Comparison of ENCODE assay signal across 8 mouse cellular contexts in genomic region chr16:29579167-29579786, GRCm38 (mm10). TPM values are rescaled to one million over a fixed set of nuclear protein-coding genes. Genes with fewer than 3 reads are reported as not detected.
DNase-seq lines count a peak whose midpoint lies in the region; ATAC-seq and TF ChIP-seq lines count a peak whose summit lies in the region.

Gene Opa1, plus strand, starts transcription at chr16:29579334.

- no peaks in the 10 kb centered on the region for H3K27me3 ChIP-seq in embryonic facial prominence, embryonic 13.5 days
- no peaks in the 10 kb centered on the region for H3K27me3 ChIP-seq in kidney, adult 2 months (replicated peaks; ENCODE audit: control insufficient read depth, insufficient read depth, low read length)
- H3K27me3 ChIP-seq in limb, embryonic 12.5 days: no peaks in the 10 kb centered on the region
- H3K27me3 ChIP-seq in midbrain, embryonic 15.5 days (replicated peaks): no peaks in the 10 kb centered on the region
- H3K27me3 ChIP-seq in spleen, adult 2 months (ENCODE audit: control insufficient read depth, insufficient read depth, low read length): no peaks in the 10 kb centered on the region

- under 1% methylated on average over 39 of the region's 39 CpGs for WGBS in embryonic facial prominence, embryonic 13.5 days
- under 1% methylated on average over 39 of the region's 39 CpGs for whole genome bisulfite sequencing in kidney, adult 2 months
- WGBS in limb, embryonic 12.5 days: under 1% methylated on average over 39 of the region's 39 CpGs
- under 1% methylated on average over 39 of the region's 39 CpGs for WGBS in midbrain, embryonic 15.5 days
- under 1% methylated on average over 39 of the region's 39 CpGs for WGBS in spleen, adult 2 months

- no peak for TF ChIP-seq POLR2A in kidney, adult 2 months (IDR thresholded peaks at IDR 0.05; ENCODE audit: low read depth, low read length)
- TF ChIP-seq POLR2A in spleen, adult 2 months (IDR thresholded peaks at IDR 0.05; ENCODE audit: low read depth, low read length): peak; percentile 37

- ATAC-seq in embryonic facial prominence, embryonic 13.5 days (ENCODE audit: insufficient number of reproducible peaks, insufficient read depth, low FRiP score, low TSS enrichment, low read depth): peak; percentile 98
- peak; percentile 98 for ATAC-seq in limb, embryonic 12.5 days (ENCODE audit: insufficient number of reproducible peaks, insufficient read depth, low FRiP score, low TSS enrichment, low read depth)
- ATAC-seq in midbrain, embryonic 15.5 days (replicated peaks): peak; percentile 97

- DNase-seq in 3134 (ENCODE audit: extremely low read depth, insufficient read length, low spot score): peak; percentile 100
- peak; percentile 94 to 95 for DNase-seq in adrenal gland, postnatal 36 days
- DNase-seq in heart, adult 18-20 months: peak; percentile 96 to 100
- DNase-seq in kidney, adult 2 months: peak; percentile 99
- peak; percentile 85 to 88 for DNase-seq in spleen, adult 2 months (ENCODE audit: low read depth in 1 of 2, low spot score in 2 of 2)

- no peaks in the 10 kb centered on the region for H3K36me3 ChIP-seq in embryonic facial prominence, embryonic 13.5 days
- no peaks in the 10 kb centered on the region for H3K36me3 ChIP-seq in kidney, adult 2 months (ENCODE audit: control insufficient read depth, insufficient read depth, low read length)
- no peaks in the 10 kb centered on the region for H3K36me3 ChIP-seq in limb, embryonic 12.5 days
- no peaks in the 10 kb centered on the region for H3K36me3 ChIP-seq in midbrain, embryonic 15.5 days (replicated peaks)
- no peaks in the 10 kb centered on the region for H3K36me3 ChIP-seq in spleen, adult 2 months (ENCODE audit: control insufficient read depth, insufficient read depth, low read length)

- peak within 1 kb of the TSS; percentile 88 for H3K4me2 ChIP-seq in embryonic facial prominence, embryonic 13.5 days
- peak within 1 kb of the TSS; percentile 87 for H3K4me2 ChIP-seq in limb, embryonic 12.5 days
- peak within 1 kb of the TSS; percentile 93 for H3K4me2 ChIP-seq in midbrain, embryonic 15.5 days

- TF ChIP-seq CTCF in kidney, adult 2 months (conservative IDR thresholded peaks at IDR 0.05; ENCODE audit: insufficient read depth, insufficient read length, low read depth, low read length): no peak
- TF ChIP-seq CTCF in spleen, adult 2 months (IDR thresholded peaks at IDR 0.05; ENCODE audit: extremely low read depth, insufficient read depth, insufficient read length, insufficient replicate concordance): no peak

- peak within 1 kb of the TSS; percentile 98 for H3K9ac ChIP-seq in embryonic facial prominence, embryonic 13.5 days
- H3K9ac ChIP-seq in limb, embryonic 12.5 days (replicated peaks): peak within 1 kb of the TSS; percentile 89
- peak within 1 kb of the TSS; percentile 92 for H3K9ac ChIP-seq in midbrain, embryonic 15.5 days

- H3K9me3 ChIP-seq in embryonic facial prominence, embryonic 13.5 days: no peaks in the 10 kb centered on the region
- H3K9me3 ChIP-seq in limb, embryonic 12.5 days: no peaks in the 10 kb centered on the region
- H3K9me3 ChIP-seq in midbrain, embryonic 15.5 days: no peaks in the 10 kb centered on the region

- peaks cover 6% of the 10 kb centered on the region for H3K4me1 ChIP-seq in embryonic facial prominence, embryonic 13.5 days
- peaks cover 4% of the 10 kb centered on the region; the same call in 1 of the 2 replicates for H3K4me1 ChIP-seq in kidney, adult 2 months (ENCODE audit: control insufficient read depth, insufficient read depth, low read length)
- H3K4me1 ChIP-seq in limb, embryonic 12.5 days (replicated peaks): peaks cover 8% of the 10 kb centered on the region
- H3K4me1 ChIP-seq in midbrain, embryonic 15.5 days: peaks cover 14% of the 10 kb centered on the region
- H3K4me1 ChIP-seq in spleen, adult 2 months (ENCODE audit: control insufficient read depth, insufficient read depth, insufficient read length): peaks cover 3% of the 10 kb centered on the region

- H3K27ac ChIP-seq in embryonic facial prominence, embryonic 13.5 days: 0 out of 2 replicates have a peak within 1 kb of the TSS, but pooled peaks have one; percentile 44
- peak within 1 kb of the TSS; percentile 29; the same call in 1 of the 2 replicates for H3K27ac ChIP-seq in kidney, adult 2 months (ENCODE audit: insufficient read depth, low read depth, low read length)
- no peak within 1 kb of the TSS for H3K27ac ChIP-seq in limb, embryonic 12.5 days
- peak within 1 kb of the TSS; percentile 70 for H3K27ac ChIP-seq in midbrain, embryonic 15.5 days
- H3K27ac ChIP-seq in spleen, adult 2 months (ENCODE audit: insufficient read depth, low read length): no peak within 1 kb of the TSS

- peak within 1 kb of the TSS; percentile 96 for H3K4me3 ChIP-seq in embryonic facial prominence, embryonic 13.5 days
- H3K4me3 ChIP-seq in kidney, adult 2 months (ENCODE audit: insufficient read depth, low read depth, low read length): peak within 1 kb of the TSS; percentile 79
- peak within 1 kb of the TSS; percentile 91 for H3K4me3 ChIP-seq in limb, embryonic 12.5 days (replicated peaks)
- H3K4me3 ChIP-seq in midbrain, embryonic 15.5 days: peak within 1 kb of the TSS; percentile 93
- peak within 1 kb of the TSS; percentile 89 for H3K4me3 ChIP-seq in spleen, adult 2 months (ENCODE audit: extremely low read depth, insufficient read depth, insufficient read length)

RNA-seq across cellular contexts. Expression of gene Opa1, which starts in this region (rescaled TPM):
- total RNA-seq in adrenal gland, postnatal 36 days (2021): 10 to 100 TPM; 83.1 to 96.2 TPM
- polyA plus RNA-seq in embryonic facial prominence, embryonic 13.5 days (2015; fragmentation: Nextera tagmentation; extraction: Ambion mirVana): 29.6 and 32.4 TPM in 2 replicates
- 100 to 1,000 TPM; 169 to 173 TPM for total RNA-seq in heart, adult 18-20 months (2021)
- 19.1 and 19.4 TPM in 2 replicates for polyA plus RNA-seq in kidney, adult 2 months (2012; rRNA removed)
- polyA plus RNA-seq in limb, embryonic 12.5 days (2016; fragmentation: Nextera tagmentation; extraction: Ambion mirVana): 36.7 and 40.0 TPM in 2 replicates
- 45.1 and 48.5 TPM in 2 replicates for polyA plus RNA-seq in midbrain, embryonic 15.5 days (2015; fragmentation: Nextera tagmentation; extraction: Ambion mirVana)
- polyA plus RNA-seq in spleen, adult 2 months (2012; rRNA removed): 4.3 and 5.5 TPM in 2 replicates

Comparison
In these comparisons a context has a peak if more than half of its experiments do, and no peak if none do; other contexts are left out.
1. H3K27ac ChIP-seq: peak in embryonic facial prominence, embryonic 13.5 days (single experiment), kidney, adult 2 months (single experiment) and midbrain, embryonic 15.5 days (single experiment); none in limb, embryonic 12.5 days (single experiment) and spleen, adult 2 months (single experiment).
2. Peak in every context shown above with its lines, with median percentiles within 50 percentile points of each other: DNase-seq, ATAC-seq, H3K4me2 ChIP-seq, H3K4me3 ChIP-seq and H3K9ac ChIP-seq.